Mouse (Mus musculus): ENCODE measurements around the gene Ppp2r5e. TPM values are rescaled to one million over a fixed set of nuclear protein-coding genes. Genes with fewer than 3 reads are reported as not detected.

The Ppp2r5e gene
- polyA plus RNA-seq, 1 experiment from 2014 or later, result 7.8 TPM

- H3K27me3 ChIP-seq (ENCODE audit: control insufficient read depth, insufficient read depth, low read length), result no peaks in the 10 kb centered on the region
- ATAC-seq (ENCODE audit: insufficient read depth, low FRiP score), result no peak
- 91% methylated on average over 5 of the region's 5 CpGs for WGBS
Measured at GRCm38 (mm10) chr12:75546241-75546640, 49.8 kb downstream of the Ppp2r5e start.

DNA sequence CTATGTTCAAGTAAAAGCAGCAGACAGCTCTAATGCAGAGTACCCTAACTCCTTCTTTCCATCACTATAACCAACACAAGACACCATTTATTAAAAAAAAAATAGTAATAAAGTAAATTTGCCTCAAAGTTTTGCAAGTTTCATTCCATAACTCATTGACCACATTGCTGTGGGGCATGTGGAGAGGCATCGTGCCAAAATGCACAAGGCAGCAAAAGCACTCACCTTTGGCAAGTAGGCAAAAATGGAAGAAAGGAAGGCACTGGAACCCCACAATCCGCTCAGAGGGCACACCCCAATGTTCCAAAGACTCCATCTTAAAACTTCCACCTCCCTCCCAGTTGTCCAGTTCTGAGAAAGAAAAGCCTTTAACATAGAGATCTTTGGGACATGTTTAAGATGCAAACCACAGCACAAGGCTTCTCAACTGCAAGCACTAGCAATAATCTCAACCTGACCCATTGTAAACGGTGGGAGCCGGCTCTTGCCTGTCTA lies 50.6 kb downstream of the Ppp2r5e start:
- no peak for ATAC-seq (ENCODE audit: insufficient read depth, low FRiP score)
- Histone ChIP-seq H3K27ac (ENCODE audit: low read length) (no peak overlapping the region), H3K9me3 (replicated peaks; ENCODE audit: control insufficient read depth, low read length) (no peaks in the 10 kb centered on the region), H3K27me3 (ENCODE audit: control insufficient read depth, insufficient read depth, low read length) (no peaks in the 10 kb centered on the region), H3K9ac (ENCODE audit: low read length) (no peak overlapping the region), H3K4me2 (ENCODE audit: low read depth, low read length) (no peak overlapping the region), H3K36me3 (ENCODE audit: control insufficient read depth, insufficient read depth, low read length) (no peaks in the 10 kb centered on the region), H3K4me1 (ENCODE audit: control insufficient read depth, insufficient read depth, low read length) (peaks cover 3% of the 10 kb centered on the region), H3K4me3 (replicated peaks; ENCODE audit: low read length) (no peak overlapping the region)
- 89% methylated on average over 4 of the region's 4 CpGs for WGBS

More at GRCm38 (mm10) chr12:75546241-75546640, 49.8 kb downstream of the Ppp2r5e start:
- Histone ChIP-seq H3K4me2 (ENCODE audit: low read depth, low read length) (no peak overlapping the region), H3K4me3 (replicated peaks; ENCODE audit: low read length) (no peak overlapping the region), H3K9me3 (replicated peaks; ENCODE audit: control insufficient read depth, low read length) (no peaks in the 10 kb centered on the region), H3K36me3 (ENCODE audit: control insufficient read depth, insufficient read depth, low read length) (no peaks in the 10 kb centered on the region), H3K4me1 (ENCODE audit: control insufficient read depth, insufficient read depth, low read length) (peaks cover 3% of the 10 kb centered on the region), H3K27ac (ENCODE audit: low read length) (no peak overlapping the region), H3K9ac (ENCODE audit: low read length) (no peak overlapping the region)

DNA sequence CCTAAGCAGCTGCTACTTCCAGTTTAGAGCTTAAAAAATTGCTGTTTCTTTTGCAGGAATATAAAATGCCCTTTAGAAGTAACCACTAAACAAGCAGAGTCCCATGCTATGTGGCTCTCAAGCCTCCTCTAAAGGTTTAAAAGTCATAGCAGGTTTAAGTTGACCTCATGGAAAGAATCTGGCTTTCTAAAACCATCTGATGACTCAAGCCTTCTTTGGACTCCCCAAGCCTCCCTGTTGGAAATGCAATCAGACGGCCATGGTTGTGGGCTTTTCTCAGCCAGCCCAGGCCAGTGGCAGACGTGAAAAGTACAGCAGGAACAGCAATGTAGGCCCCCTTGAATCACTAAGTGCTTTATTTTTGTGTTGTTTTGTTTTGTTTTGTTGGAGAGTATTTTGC lies 51.4 kb downstream of the Ppp2r5e start:
- ATAC-seq (ENCODE audit: insufficient read depth, low FRiP score), result no peak
- Histone ChIP-seq H3K4me1 (ENCODE audit: control insufficient read depth, insufficient read depth, low read length) (peaks cover 3% of the 10 kb centered on the region), H3K27ac (ENCODE audit: low read length) (peak overlapping the region; percentile 23; the same call in 1 of the 2 replicates), H3K9me3 (replicated peaks; ENCODE audit: control insufficient read depth, low read length) (no peaks in the 10 kb centered on the region), H3K4me3 (replicated peaks; ENCODE audit: low read length) (no peak overlapping the region), H3K4me2 (ENCODE audit: low read depth, low read length) (no peak overlapping the region), H3K9ac (ENCODE audit: low read length) (no peak overlapping the region), H3K27me3 (ENCODE audit: control insufficient read depth, insufficient read depth, low read length) (no peaks in the 10 kb centered on the region), H3K36me3 (ENCODE audit: control insufficient read depth, insufficient read depth, low read length) (no peaks in the 10 kb centered on the region)
- WGBS, result 71% methylated on average over 2 of the region's 2 CpGs

GRCm38 (mm10) chr12:75544259-75544658 lies 51.8 kb downstream of the Ppp2r5e start:
- H3K9ac ChIP-seq (ENCODE audit: low read length), result no peak overlapping the region
- 0 out of 2 replicates have a peak overlapping the region, but pooled peaks have one; percentile 23 for H3K27ac ChIP-seq (ENCODE audit: low read length)
- no peaks in the 10 kb centered on the region for H3K36me3 ChIP-seq (ENCODE audit: control insufficient read depth, insufficient read depth, low read length)
- no peaks in the 10 kb centered on the region for H3K9me3 ChIP-seq (replicated peaks; ENCODE audit: control insufficient read depth, low read length)
- ATAC-seq (ENCODE audit: insufficient read depth, low FRiP score), result peak; percentile 64; the same call in 1 of the 2 replicates
- 48% methylated on average over 2 of the region's 2 CpGs for WGBS
- H3K4me2 ChIP-seq (ENCODE audit: low read depth, low read length), result no peak overlapping the region
- H3K4me3 ChIP-seq (replicated peaks; ENCODE audit: low read length), result no peak overlapping the region
- H3K4me1 ChIP-seq (ENCODE audit: control insufficient read depth, insufficient read depth, low read length), result peaks cover 3% of the 10 kb centered on the region
- H3K27me3 ChIP-seq (ENCODE audit: control insufficient read depth, insufficient read depth, low read length), result no peaks in the 10 kb centered on the region

GRCm38 (mm10) chr12:75543346-75543745 lies 52.7 kb downstream of the Ppp2r5e start:
- H3K4me3 ChIP-seq (replicated peaks; ENCODE audit: low read length), result no peak overlapping the region
- no peak overlapping the region for H3K9ac ChIP-seq (ENCODE audit: low read length)
- no peaks in the 10 kb centered on the region for H3K9me3 ChIP-seq (replicated peaks; ENCODE audit: control insufficient read depth, low read length)
- no peak overlapping the region for H3K27ac ChIP-seq (ENCODE audit: low read length)
- 75% methylated on average over 3 of the region's 3 CpGs for WGBS
- H3K27me3 ChIP-seq (ENCODE audit: control insufficient read depth, insufficient read depth, low read length), result no peaks in the 10 kb centered on the region
- H3K4me2 ChIP-seq (ENCODE audit: low read depth, low read length), result no peak overlapping the region
- no peaks in the 10 kb centered on the region for H3K36me3 ChIP-seq (ENCODE audit: control insufficient read depth, insufficient read depth, low read length)
- H3K4me1 ChIP-seq (ENCODE audit: control insufficient read depth, insufficient read depth, low read length), result no peaks in the 10 kb centered on the region; the same call in none of the 2 replicates
- no peak for ATAC-seq (ENCODE audit: insufficient read depth, low FRiP score)

- no peak for ATAC-seq (ENCODE audit: insufficient read depth, low FRiP score)
- Histone ChIP-seq H3K9ac (ENCODE audit: low read length) (no peak overlapping the region), H3K36me3 (ENCODE audit: control insufficient read depth, insufficient read depth, low read length) (no peaks in the 10 kb centered on the region), H3K4me1 (ENCODE audit: control insufficient read depth, insufficient read depth, low read length) (peaks cover 16% of the 10 kb centered on the region), H3K4me3 (replicated peaks; ENCODE audit: low read length) (no peak overlapping the region), H3K4me2 (ENCODE audit: low read depth, low read length) (no peak overlapping the region), H3K27me3 (ENCODE audit: control insufficient read depth, insufficient read depth, low read length) (no peaks in the 10 kb centered on the region), H3K9me3 (replicated peaks; ENCODE audit: control insufficient read depth, low read length) (no peaks in the 10 kb centered on the region), H3K27ac (ENCODE audit: low read length) (no peak overlapping the region)
- whole genome bisulfite sequencing, result 82% methylated on average over 5 of the region's 5 CpGs
Measured at GRCm38 (mm10) chr12:75540621-75541171, 55.3 kb downstream of the Ppp2r5e start.

- no peak for ATAC-seq (ENCODE audit: insufficient read depth, low FRiP score)
- Histone ChIP-seq H3K4me1 (ENCODE audit: control insufficient read depth, insufficient read depth, low read length) (peaks cover 16% of the 10 kb centered on the region), H3K27me3 (ENCODE audit: control insufficient read depth, insufficient read depth, low read length) (no peaks in the 10 kb centered on the region), H3K36me3 (ENCODE audit: control insufficient read depth, insufficient read depth, low read length) (no peaks in the 10 kb centered on the region), H3K4me3 (replicated peaks; ENCODE audit: low read length) (no peak overlapping the region), H3K9me3 (replicated peaks; ENCODE audit: control insufficient read depth, low read length) (no peaks in the 10 kb centered on the region), H3K27ac (ENCODE audit: low read length) (no peak overlapping the region), H3K9ac (ENCODE audit: low read length) (no peak overlapping the region), H3K4me2 (ENCODE audit: low read depth, low read length) (no peak overlapping the region)
- 73% methylated on average over 3 of the region's 3 CpGs for WGBS
Measured at GRCm38 (mm10) chr12:75539228-75539627, 56.8 kb downstream of the Ppp2r5e start.

- ATAC-seq (ENCODE audit: insufficient read depth, low FRiP score), result no peak
- Histone ChIP-seq H3K9ac (ENCODE audit: low read length) (no peak overlapping the region), H3K27me3 (ENCODE audit: control insufficient read depth, insufficient read depth, low read length) (no peaks in the 10 kb centered on the region), H3K4me1 (ENCODE audit: control insufficient read depth, insufficient read depth, low read length) (peaks cover 16% of the 10 kb centered on the region), H3K9me3 (replicated peaks; ENCODE audit: control insufficient read depth, low read length) (no peaks in the 10 kb centered on the region), H3K4me3 (replicated peaks; ENCODE audit: low read length) (no peak overlapping the region), H3K4me2 (ENCODE audit: low read depth, low read length) (no peak overlapping the region), H3K36me3 (ENCODE audit: control insufficient read depth, insufficient read depth, low read length) (no peaks in the 10 kb centered on the region), H3K27ac (ENCODE audit: low read length) (peak overlapping the region; percentile 56; the same call in 1 of the 2 replicates)
- 66% methylated on average over 6 of the region's 6 CpGs for WGBS
Measured at GRCm38 (mm10) chr12:75537673-75538423, 58.2 kb downstream of the Ppp2r5e start.

GRCm38 (mm10) chr12:75537019-75537672 lies 58.9 kb downstream of the Ppp2r5e start:
- H3K9ac ChIP-seq (ENCODE audit: low read length), result no peak overlapping the region
- H3K27me3 ChIP-seq (ENCODE audit: control insufficient read depth, insufficient read depth, low read length), result no peaks in the 10 kb centered on the region
- no peak overlapping the region for H3K4me3 ChIP-seq (replicated peaks; ENCODE audit: low read length)
- no peak overlapping the region for H3K4me2 ChIP-seq (ENCODE audit: low read depth, low read length)
- H3K9me3 ChIP-seq (replicated peaks; ENCODE audit: control insufficient read depth, low read length), result no peaks in the 10 kb centered on the region
- 25% methylated on average over 7 of the region's 7 CpGs for WGBS
- H3K36me3 ChIP-seq (ENCODE audit: control insufficient read depth, insufficient read depth, low read length), result no peaks in the 10 kb centered on the region
- H3K27ac ChIP-seq (ENCODE audit: low read length), result peak overlapping the region; percentile 56
- no peak; the same call in 1 of the 2 replicates for ATAC-seq (ENCODE audit: insufficient read depth, low FRiP score)
- H3K4me1 ChIP-seq (ENCODE audit: control insufficient read depth, insufficient read depth, low read length), result peaks cover 17% of the 10 kb centered on the region
